Mouse (Mus musculus) cerebellum, postnatal 14 days (tissue): Measurements from ENCODE around the gene Tmem38a.

ENCODE experiments used
- DNase-seq, 2 experiments: peaks; one replicate each; pipeline ENCODE4 v3.0.0; 2021; ENCODE audit warnings: mixed read lengths in 2 of 2

Gene Tmem38a

GRCm38 (mm10) chr8:72571611-72572473, at the start of gene Tmem38a:
TSS of gene Tmem38a (plus strand) at chr8:72572055.
- DNase-seq = peak; percentile 84 to 85

DNA sequence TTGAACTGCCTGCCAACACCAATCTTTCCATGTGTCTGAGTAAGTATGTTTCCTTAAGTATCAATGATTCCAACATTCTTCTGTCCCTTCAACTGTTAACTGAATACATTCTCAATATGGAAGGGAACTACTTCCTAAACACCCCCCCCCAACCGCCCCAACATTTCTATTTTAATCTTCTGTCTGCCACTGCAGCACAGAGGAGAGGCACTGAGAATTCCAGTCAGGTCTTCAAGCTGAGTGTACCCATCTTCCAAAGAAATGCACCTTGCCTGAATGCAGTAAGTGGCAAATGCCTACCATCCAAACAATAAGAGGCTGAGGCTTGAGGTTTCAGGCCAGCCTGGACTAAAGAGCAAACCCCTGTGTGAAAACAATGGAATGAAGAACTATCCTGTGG, 39.8 kb upstream of the Tmem38a start:
- no peak for DNase-seq

DNA sequence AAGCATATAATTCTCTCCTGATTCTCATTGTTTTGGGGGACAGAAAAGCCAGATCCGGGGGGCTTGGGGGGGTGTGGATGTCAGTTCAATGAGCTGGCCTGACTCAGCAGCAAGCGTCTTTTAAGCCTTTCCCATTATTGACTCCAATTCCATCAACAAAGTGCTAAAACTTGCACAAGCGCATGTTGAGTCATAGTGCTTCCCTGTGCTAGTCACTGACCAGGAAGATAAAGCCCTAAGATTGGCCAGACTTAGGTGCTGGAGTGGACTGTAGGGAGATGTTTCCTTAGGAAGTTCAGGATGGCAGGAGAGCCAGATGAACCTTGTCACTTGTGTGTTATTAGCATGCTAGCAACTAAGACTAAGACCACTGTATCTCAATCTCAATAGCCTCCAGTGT, 37.0 kb upstream of the Tmem38a start:
- DNase-seq = no peak

GRCm38 (mm10) chr8:72539234-72539633, 32.6 kb upstream of the Tmem38a start:
- peak; percentile 31 to 51 for DNase-seq

GRCm38 (mm10) chr8:72547122-72547801, 24.6 kb upstream of the Tmem38a start:
- DNase-seq = no peak

- peak; percentile 97 for DNase-seq
Observed at GRCm38 (mm10) chr8:72547802-72548643, 23.8 kb upstream of the Tmem38a start, which contains the start of gene Med26. TSS of gene Med26 (minus strand) at chr8:72548270.

GRCm38 (mm10) chr8:72548644-72549313, 23.1 kb upstream of the Tmem38a start:
- DNase-seq = no peak

DNA sequence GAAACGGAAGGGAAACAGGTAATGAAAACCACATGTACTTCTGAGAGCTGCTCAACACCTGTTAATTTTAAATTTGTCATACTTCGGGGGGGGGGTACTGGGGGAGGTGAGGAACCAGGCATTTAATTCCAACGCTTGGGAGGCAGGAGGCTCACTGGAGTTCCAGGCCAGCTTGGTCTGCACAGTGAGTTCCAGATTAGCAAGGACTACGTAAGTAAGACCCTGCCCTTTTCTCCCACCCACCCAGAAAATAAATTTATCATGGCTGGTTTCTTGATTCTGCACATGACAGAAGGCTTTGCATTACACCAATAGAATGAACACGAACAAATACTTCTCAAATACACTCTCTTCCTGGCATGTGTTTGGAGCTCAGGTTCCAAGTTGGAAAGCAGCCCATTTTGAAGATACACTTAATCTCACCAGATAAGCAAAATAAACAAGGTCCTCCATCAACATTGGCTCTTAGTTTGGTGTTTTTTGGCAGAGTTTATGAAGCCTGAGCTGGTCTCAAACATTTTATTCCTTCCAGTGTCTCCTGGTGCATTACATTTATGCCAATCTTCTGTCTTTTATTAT, 22.5 kb upstream of the Tmem38a start:
- DNase-seq = no peak

DNA sequence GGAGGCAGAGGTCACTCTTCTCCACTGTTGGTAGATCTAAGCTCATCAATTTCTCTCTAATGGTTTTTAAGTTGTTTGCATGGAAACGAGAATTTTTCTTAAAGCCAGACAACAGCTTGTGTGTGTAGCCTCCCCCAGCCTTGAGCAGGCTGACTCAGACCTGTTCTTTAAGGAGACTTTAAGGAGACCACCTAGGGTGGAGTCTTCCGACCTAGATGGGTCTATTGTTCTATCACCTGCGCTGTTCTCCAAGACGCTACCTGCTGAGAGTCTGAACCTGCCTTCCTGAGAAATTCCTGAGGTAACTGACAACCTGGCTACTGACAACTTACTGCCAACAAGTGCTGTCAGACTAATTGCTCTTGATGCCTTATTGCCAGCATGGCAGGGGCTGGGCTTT, 16.1 kb upstream of the Tmem38a start:
- no peak for DNase-seq

GRCm38 (mm10) chr8:72561111-72561689, 10.7 kb upstream of the Tmem38a start:
- no peak for DNase-seq

DNA sequence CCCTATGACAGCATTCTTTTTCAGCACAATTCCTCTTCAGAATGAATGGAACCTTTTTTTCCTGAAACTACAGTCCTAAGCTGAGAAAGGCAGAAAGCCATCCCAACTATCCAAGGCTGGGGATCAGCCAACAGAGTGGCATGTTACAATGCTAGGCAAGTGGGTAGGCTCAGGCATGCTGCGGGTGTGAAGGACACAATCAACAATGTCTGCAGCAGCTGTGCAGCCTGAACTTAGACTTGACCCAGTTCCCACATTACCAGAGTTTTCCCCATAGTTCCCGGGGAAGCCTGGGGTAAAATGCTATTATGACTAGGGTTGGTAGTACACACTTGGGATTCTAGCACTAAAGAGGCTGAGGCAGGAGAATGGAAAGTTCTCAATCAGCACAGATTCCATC, 5.9 kb upstream of the Tmem38a start:
- no peak for DNase-seq

- DNase-seq = peak; percentile 97 to 98
Observed at GRCm38 (mm10) chr8:72570633-72571610, 933 bp upstream of the Tmem38a start, which contains the start of gene Smim7. TSS of gene Smim7 (minus strand) at chr8:72571088.

GRCm38 (mm10) chr8:72572507-72572906, 652 bp downstream of the Tmem38a start:
- peak; percentile 31 to 32 for DNase-seq

- DNase-seq = no peak
Observed at GRCm38 (mm10) chr8:72573450-72573849, 1.6 kb downstream of the Tmem38a start.

- no peak for DNase-seq
Observed at GRCm38 (mm10) chr8:72575915-72576314, 4.1 kb downstream of the Tmem38a start.

GRCm38 (mm10) chr8:72577266-72577665, 5.4 kb downstream of the Tmem38a start:
- DNase-seq = no peak

DNA sequence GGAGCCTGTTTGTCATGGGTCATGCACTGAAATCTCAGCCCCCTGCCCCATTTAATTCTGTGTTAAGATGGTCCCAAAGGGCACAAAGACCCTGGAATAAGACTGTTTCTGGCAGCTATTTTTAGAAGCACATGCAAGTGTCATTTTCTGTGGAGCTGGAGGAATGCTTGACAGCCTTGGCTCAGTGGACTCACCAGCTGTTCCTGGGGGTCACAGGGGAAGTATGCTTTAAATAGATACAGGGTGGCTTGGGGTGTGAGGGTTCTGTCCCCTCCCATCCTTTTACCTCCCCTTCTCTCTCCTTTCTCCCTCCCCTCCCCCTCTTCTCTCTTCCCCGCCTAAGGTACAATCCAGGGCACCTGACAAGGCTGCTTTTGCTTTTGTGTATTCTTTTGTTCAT, 6.1 kb downstream of the Tmem38a start:
- no peak for DNase-seq

DNA sequence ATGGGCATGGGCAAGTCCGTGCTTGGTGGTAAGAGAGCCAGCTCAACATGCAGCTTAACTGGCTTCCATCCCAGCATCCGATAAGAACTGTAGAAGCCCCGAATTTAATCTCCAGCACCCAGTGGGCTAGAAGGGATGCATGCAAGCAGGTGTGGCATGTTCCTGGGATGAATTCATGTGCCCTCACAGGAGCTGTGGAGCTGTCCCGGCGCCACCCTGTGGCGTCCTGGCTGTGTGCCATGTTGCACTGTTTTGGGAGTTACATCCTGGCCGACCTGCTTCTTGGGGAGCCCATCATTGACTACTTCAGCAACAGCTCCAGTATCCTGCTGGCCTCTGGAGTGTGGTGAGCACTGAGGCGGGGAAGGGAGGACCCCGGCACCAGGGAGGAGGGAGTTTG, 7.5 kb downstream of the Tmem38a start:
- peak; percentile 39 to 48 for DNase-seq

DNA sequence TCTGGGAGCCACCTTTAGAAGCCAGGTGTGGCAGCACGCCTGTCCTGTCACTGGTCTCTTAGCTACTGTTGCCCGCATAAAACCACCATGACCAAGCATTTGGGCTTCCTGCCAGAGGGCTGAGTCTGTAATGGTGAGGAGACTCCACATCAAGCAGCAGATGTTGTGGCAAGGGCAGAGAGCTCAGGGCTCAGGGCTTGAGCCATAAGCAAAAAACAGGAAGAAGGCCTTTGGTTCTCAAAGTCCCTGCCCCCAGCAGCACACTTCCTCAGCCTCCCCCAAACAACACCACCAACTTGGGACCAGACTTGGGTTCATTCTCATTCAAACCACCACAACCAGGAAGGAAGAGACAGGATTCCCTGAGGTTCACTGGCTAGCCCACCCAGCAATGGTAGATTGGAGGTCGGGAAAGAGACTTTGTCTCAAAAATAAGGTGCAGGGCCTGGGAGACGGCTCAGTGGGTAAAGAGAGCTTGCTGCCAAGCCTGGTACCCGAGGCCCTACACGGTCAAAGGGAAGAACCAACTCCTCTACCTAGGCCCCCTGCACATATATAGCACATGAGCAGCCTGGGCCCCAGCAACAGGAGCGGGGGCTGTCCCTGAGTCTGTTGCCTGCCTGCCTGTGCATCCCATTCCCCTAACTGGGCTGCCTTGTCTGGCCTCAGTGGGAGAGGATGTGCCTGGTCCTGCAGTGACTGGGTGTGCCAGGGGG, 11.4 kb downstream of the Tmem38a start:
- DNase-seq = peak in 1 of 2 experiments; percentile 45

- DNase-seq = no peak
Observed at GRCm38 (mm10) chr8:72584390-72584789, 12.5 kb downstream of the Tmem38a start.
